Mouse (Mus musculus) intestine, postnatal 0 days (tissue): Measurements from ENCODE around the gene Chchd6. TPM values are rescaled to one million over a fixed set of nuclear protein-coding genes. Genes with fewer than 3 reads are reported as not detected.

Experiments
- ATAC-seq: fragments of 200-750 bp; cut with Nextera tagmentation; 2 replicates; pipeline ENCODE4 v1.8.0; 2017; ENCODE audit warnings: mild to moderate bottlenecking, moderate TSS enrichment, moderate library complexity
- H3K27ac ChIP-seq: fragments of 300-500 bp; sonication (generic); 2 replicates; pipeline ENCODE4 v1.5.1; 2014; ENCODE audit warnings: mild to moderate bottlenecking, low read depth, low read length, moderate library complexity
- H3K27me3 ChIP-seq: fragments of 300-500 bp; sonication (generic); replicated peaks from 2 replicates; pipeline ENCODE4 v1.6.1; 2014; ENCODE audit warnings: low read length, mixed read lengths; ENCODE audit not compliant: control insufficient read depth, insufficient read depth
- H3K36me3 ChIP-seq: fragments of 300-500 bp; sonication (generic); 2 replicates; pipeline ENCODE4 v1.6.1; 2014; ENCODE audit warnings: mild to moderate bottlenecking, moderate library complexity; ENCODE audit not compliant: control insufficient read depth, insufficient read depth
- H3K4me1 ChIP-seq: fragments of 300-500 bp; sonication (generic); replicated peaks from 2 replicates; pipeline ENCODE4 v1.6.1; 2014; ENCODE audit warnings: antibody characterized with exemption, low read length, mixed read lengths; ENCODE audit not compliant: control insufficient read depth, insufficient read depth
- H3K4me2 ChIP-seq: fragments of 300-500 bp; sonication (generic); replicated peaks from 2 replicates; pipeline ENCODE4 v1.6.1; 2014; ENCODE audit warnings: low read depth, mild to moderate bottlenecking, moderate library complexity
- H3K4me3 ChIP-seq: fragments of 300-500 bp; sonication (generic); 2 replicates; pipeline ENCODE4 v1.5.1; 2014; ENCODE audit warnings: low read depth, low read length
- H3K9ac ChIP-seq: fragments of 300-500 bp; sonication (generic); 2 replicates; pipeline ENCODE4 v1.6.1; 2014; ENCODE audit warnings: mild to moderate bottlenecking, low read depth, low read length
- H3K9me3 ChIP-seq: fragments of 300-500 bp; sonication (generic); 2 replicates; pipeline ENCODE4 v1.6.1; 2016; ENCODE audit warnings: mixed run types; ENCODE audit not compliant: control insufficient read depth
- CTCF ChIP-seq: sonication (generic); IDR thresholded peaks from 2 replicates; pipeline ENCODE4 v1.5.1; 2016; ENCODE audit warnings: low read depth, mild to moderate bottlenecking, control low read depth, antibody characterized with exemption, moderate library complexity
- WGBS: fragments of 180-500 bp; shearing (Covaris S2); extraction: QIAGEN DNeasy Blood & Tissue Kit; methylation state at CpG from one replicate; pipeline ENCODE4 v1.1.7; 2014; 5-methylcytosine and 5-hydroxymethylcytosine counted together
- polyA plus RNA-seq: library from polyadenylated mRNA; unstranded; fragments of >200 nt; fragmentation: Nextera tagmentation; extraction: Ambion mirVana; gene quantifications from 2 replicates; pipeline ENCODE4 v1.2.1, GENCODE M21; 2015

Chchd6 gene
- polyA plus RNA-seq, 1 experiment from 2014 or later, result 15.5 TPM

- no peak for TF ChIP-seq CTCF
- no peak for ATAC-seq
- H3K27me3 ChIP-seq, result no peaks in the 10 kb centered on the region; the same call in 1 of the 2 replicates
- no peak overlapping the region for H3K27ac ChIP-seq
- no peaks in the 10 kb centered on the region for H3K9me3 ChIP-seq
- H3K9ac ChIP-seq, result no peak overlapping the region
- WGBS, result 61% methylated on average over 3 of the region's 3 CpGs
- H3K4me3 ChIP-seq, result no peak overlapping the region
- peaks cover 11% of the 10 kb centered on the region; the same call in 1 of the 2 replicates for H3K4me1 ChIP-seq
- no peak overlapping the region for H3K4me2 ChIP-seq
- H3K36me3 ChIP-seq, result peaks cover 15% of the 10 kb centered on the region
Observed at GRCm38 (mm10) chr6:89359192-89359591, 236.3 kb downstream of the Chchd6 start.

GRCm38 (mm10) chr6:89355661-89356060, 239.8 kb downstream of the Chchd6 start:
- 0 out of 2 replicates have a peak, but pooled peaks cover 3% of the 10 kb centered on the region for H3K4me1 ChIP-seq
- ATAC-seq, result no peak
- H3K4me3 ChIP-seq, result no peak overlapping the region
- no peak for TF ChIP-seq CTCF
- H3K9ac ChIP-seq, result no peak overlapping the region
- no peaks in the 10 kb centered on the region for H3K27me3 ChIP-seq
- no peaks in the 10 kb centered on the region for H3K9me3 ChIP-seq
- no peak overlapping the region for H3K4me2 ChIP-seq
- WGBS, result 78% methylated on average over 7 of the region's 7 CpGs
- no peak overlapping the region for H3K27ac ChIP-seq
- H3K36me3 ChIP-seq, result peaks cover 22% of the 10 kb centered on the region

- no peak for ATAC-seq
- Histone ChIP-seq H3K27ac (no peak overlapping the region), H3K4me1 (0 out of 2 replicates have a peak, but pooled peaks cover 3% of the 10 kb centered on the region), H3K9ac (no peak overlapping the region), H3K27me3 (no peaks in the 10 kb centered on the region), H3K4me3 (no peak overlapping the region), H3K9me3 (no peaks in the 10 kb centered on the region), H3K4me2 (no peak overlapping the region), H3K36me3 (peaks cover 30% of the 10 kb centered on the region)
- TF ChIP-seq CTCF, result no peak
- 81% methylated on average over 12 of the region's 12 CpGs for WGBS
Observed at GRCm38 (mm10) chr6:89354726-89355125, 240.7 kb downstream of the Chchd6 start.

- Histone ChIP-seq H3K27me3 (no peaks in the 10 kb centered on the region), H3K27ac (no peak overlapping the region), H3K36me3 (peaks cover 30% of the 10 kb centered on the region), H3K4me1 (0 out of 2 replicates have a peak, but pooled peaks cover 3% of the 10 kb centered on the region), H3K4me3 (no peak overlapping the region), H3K9ac (no peak overlapping the region), H3K9me3 (no peaks in the 10 kb centered on the region), H3K4me2 (no peak overlapping the region)
- 78% methylated on average over 5 of the region's 5 CpGs for WGBS
- ATAC-seq, result no peak
- no peak for TF ChIP-seq CTCF
Observed at GRCm38 (mm10) chr6:89354076-89354475, 241.4 kb downstream of the Chchd6 start.

- peak; percentile 24; the same call in 1 of the 2 replicates for ATAC-seq
- H3K4me2 ChIP-seq, result no peak overlapping the region
- peaks cover 34% of the 10 kb centered on the region for H3K36me3 ChIP-seq
- no peak overlapping the region for H3K9ac ChIP-seq
- no peak for TF ChIP-seq CTCF
- H3K27me3 ChIP-seq, result no peaks in the 10 kb centered on the region
- 49% methylated on average over 8 of the region's 8 CpGs for WGBS
- H3K4me3 ChIP-seq, result no peak overlapping the region
- no peak overlapping the region for H3K27ac ChIP-seq
- no peaks in the 10 kb centered on the region for H3K9me3 ChIP-seq
- 0 out of 2 replicates have a peak, but pooled peaks cover 3% of the 10 kb centered on the region for H3K4me1 ChIP-seq
Observed at GRCm38 (mm10) chr6:89353101-89353500, 242.4 kb downstream of the Chchd6 start.

- Histone ChIP-seq H3K27me3 (no peaks in the 10 kb centered on the region), H3K4me1 (0 out of 2 replicates have a peak, but pooled peaks cover 3% of the 10 kb centered on the region), H3K9ac (no peak overlapping the region), H3K27ac (peak overlapping the region; percentile 41), H3K9me3 (no peaks in the 10 kb centered on the region), H3K36me3 (peaks cover 38% of the 10 kb centered on the region), H3K4me2 (no peak overlapping the region), H3K4me3 (no peak overlapping the region)
- 0 out of 2 replicates have a peak, but pooled peaks have one; percentile 20 for ATAC-seq
- peak; percentile 59 for TF ChIP-seq CTCF
- WGBS, result 50% methylated on average over 5 of the region's 5 CpGs
Observed at GRCm38 (mm10) chr6:89351441-89352137, 243.9 kb downstream of the Chchd6 start.
